Mouse (Mus musculus) brain, adult 2 months (tissue): ENCODE data around the gene Nbea.
"Not testable (repeated sequence)": the region's sequence is repeated elsewhere in the genome, so short reads cannot be mapped to it uniquely, and the experiment has no call there.

ENCODE experiments used
- DNase-seq: peaks from one replicate; pipeline ENCODE4 v3.0.0; 2011; ENCODE audit warnings: low read depth, low spot score

The Nbea gene

DNA sequence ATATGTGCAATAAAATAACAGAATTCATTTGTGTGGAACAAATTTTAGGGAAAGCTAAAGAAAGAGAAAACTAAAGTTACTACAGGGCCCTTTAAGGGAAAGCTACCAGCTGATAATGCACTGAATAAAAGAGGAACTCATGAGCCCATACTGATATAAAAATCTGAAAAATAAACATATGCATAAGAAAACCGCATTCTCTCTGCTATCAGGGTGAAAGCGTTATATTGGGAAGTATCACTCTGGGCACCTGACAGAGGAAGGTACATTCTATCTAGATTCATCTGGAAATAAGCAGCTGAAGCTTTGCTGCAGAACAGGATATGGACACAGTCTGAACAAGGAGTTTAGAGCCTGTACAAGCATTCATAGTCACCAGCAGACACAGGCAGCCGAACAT lies 148.9 kb downstream of the Nbea start:
- DNase-seq, result no peak

DNA sequence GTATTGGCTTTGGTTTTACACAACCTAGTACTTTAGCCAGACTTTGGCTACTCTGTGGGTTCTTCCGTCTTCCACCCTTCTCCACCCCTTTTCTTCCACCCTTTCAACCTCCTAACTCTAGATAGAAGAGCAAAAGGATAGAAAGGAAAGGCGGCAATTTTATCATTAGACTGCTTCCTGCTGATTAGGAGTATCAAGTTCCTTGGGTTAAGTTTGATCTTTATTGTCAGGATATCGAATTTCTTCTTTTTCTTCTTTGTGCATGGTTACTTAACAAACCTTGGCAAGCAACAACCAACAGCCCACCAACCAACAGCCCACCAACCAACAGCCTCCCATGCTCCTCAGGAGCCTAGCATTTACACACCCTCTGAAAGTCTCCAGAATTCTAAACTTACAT lies 165.0 kb downstream of the Nbea start:
- DNase-seq, result no peak

DNA sequence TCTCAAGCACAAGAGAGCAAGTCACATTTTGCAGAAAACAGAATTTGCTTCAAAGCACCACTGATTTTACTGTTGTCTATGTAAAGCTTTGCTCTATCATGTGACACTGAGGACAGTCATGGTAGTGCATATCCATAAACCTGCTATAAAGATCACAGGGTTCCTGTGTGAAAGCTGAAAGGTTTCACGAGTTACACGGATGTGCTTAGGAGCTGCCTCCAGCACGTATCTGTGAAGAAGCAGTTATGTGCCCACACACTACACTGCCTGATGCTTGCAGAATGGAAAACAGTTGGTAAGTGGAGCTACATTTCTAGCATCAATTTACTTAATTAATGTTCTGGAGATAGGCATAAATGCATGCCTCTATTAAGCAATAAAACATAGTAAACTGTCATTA lies 172.4 kb downstream of the Nbea start:
- peak; percentile 59 for DNase-seq

DNA sequence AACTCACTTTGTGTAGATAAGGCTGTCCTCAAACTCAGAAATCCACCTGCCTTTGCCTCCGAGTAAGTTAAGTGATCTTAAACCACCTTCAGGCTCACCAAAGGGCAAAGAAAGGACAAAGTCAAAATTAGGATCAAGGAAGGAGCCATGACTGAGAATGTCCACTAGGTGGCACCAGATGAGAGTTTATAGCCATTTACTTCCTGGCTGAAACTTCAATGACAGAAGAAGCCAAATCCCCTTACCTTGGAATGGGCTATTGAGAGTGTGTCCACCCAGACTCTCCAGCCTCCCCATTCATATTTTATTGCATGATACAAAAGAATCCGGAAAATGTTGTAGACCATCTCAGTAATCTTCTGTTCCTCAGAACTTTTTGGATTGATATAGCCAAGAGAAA lies 175.5 kb downstream of the Nbea start:
- peak; percentile 70 for DNase-seq

DNA sequence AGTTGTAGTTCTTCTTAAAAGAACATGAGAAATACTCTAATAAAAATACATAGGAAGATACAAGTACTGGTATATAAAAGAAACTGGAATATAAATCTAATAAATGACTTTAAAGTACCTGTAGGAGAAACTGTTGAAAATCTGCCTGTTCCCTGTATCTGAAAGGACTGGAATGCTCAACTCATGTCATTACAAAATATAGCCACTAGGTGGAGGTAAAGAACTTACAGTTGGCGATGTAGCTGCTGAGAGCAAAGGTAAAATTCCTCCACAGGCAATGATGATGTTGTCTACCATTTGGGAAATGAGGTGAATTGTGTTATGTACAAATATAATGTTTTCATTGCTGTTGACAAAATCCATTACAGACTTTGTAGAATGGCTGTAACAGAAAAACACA lies 183.2 kb downstream of the Nbea start:
- peak; percentile 78 for DNase-seq

DNA sequence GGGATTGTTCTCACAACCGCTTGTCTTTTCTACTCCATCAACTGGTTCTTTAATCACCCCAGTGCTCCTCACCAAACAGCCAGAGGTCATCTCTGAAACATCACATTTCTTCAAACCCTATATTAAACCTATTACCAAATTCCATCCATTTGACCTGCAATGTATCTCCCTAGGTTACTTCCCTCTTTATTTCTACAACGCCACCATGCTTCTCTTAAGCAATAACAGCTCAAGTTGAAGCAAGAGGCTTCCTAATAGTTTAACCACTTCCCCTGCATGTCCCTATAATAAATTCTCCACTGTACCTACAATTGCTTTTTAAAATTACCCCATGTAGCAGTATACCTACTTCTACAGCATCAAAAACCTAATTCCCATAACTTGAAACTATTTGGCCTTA lies 205.1 kb downstream of the Nbea start:
- DNase-seq, result no peak

DNA sequence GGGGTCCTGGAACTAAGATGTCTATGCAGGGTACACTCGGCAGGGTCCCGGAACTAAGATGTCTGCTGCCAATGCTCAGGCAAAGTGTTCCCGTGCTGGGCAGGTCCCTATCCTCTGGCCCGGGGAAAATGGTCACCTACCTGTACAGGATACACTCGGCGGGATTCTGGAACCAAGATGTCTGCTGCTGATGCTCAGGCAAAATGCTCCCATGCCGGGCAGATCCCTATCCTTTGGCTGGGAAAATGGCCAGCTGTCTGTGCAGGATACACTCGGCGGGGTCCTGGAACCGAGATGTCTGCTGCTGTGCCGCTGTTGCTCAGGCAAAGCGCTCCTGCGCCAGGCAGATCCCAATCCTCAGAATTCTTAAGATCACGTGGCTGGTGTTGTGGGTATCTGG lies 206.5 kb downstream of the Nbea start:
- DNase-seq, result not testable (repeated sequence)

DNA sequence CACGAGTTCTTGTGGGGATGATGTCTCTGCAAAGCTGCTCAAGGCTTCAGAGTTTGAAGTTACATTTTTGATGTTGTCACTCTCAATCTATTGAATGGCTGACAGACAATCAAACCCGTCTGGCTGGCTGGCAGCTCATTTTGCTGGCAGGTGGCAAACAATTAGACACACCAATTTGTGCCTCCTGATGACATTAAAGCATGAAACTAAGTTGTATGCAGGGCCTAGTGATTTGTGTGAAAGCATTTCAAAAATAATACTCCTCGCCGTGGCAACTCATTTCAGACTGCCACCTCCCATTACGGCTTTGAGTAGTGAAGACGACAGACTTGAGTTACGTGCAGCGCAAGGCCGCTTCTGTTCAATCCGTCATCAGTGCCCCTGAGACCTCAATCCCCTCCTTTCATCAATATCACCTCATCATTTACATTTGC lies 217.8 kb downstream of the Nbea start:
- peak; percentile 39 for DNase-seq

DNA sequence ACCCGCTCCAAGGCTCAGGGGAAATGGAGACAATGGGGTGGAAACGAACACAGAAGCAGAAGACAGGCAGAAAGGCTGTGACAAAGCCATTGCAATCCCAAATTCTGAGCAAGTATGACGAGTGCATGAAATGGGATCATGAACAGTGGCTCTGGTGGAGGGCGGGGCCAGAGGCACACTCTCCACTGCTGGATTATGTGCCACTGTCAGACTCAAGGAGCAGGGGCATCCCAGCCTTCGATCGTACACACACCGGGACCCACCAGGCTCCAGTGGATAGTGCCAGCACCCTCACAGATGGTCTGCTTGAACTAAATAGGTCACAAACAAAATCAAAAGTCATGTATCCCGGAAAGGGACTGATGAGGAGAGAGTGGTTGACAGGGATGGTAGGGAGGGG lies 220.5 kb downstream of the Nbea start:
- DNase-seq, result peak; percentile 33

DNA sequence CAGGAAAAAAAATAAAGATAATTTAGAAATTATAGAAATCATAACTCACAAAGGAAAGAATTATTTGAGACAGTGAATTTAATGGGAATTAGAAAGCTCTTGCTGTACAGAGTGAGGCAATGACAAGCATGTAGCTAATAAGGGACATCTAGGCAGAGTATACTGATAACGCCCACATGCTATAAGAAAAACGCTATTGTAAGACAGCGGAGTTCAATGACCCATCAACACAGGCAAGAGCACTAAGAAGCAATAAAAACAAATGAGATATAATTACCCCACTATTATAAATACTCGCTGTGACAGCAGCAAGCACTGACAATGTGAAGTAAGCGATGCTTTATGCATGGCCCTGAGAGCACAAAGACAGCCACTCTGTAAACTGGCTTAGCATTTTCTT lies 233.5 kb downstream of the Nbea start:
- DNase-seq, result no peak

DNA sequence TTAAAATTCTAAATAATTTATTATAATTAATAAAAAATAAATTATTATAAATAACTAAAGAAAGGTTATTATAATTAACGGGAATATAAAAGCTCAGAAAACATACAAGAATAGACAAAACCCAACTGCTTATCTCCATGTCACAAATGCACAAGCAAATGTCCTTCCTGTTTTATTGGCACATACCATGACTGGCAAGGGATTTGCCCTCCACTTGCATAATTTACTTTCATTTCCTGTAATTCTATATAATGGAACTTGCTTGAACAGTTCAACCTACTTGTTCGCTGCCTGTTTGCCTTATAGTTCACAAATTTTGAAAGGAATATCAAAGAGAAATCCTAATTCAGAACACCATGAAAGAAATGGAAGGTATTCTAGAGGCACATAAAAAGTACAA lies 234.4 kb downstream of the Nbea start:
- no peak for DNase-seq

DNA sequence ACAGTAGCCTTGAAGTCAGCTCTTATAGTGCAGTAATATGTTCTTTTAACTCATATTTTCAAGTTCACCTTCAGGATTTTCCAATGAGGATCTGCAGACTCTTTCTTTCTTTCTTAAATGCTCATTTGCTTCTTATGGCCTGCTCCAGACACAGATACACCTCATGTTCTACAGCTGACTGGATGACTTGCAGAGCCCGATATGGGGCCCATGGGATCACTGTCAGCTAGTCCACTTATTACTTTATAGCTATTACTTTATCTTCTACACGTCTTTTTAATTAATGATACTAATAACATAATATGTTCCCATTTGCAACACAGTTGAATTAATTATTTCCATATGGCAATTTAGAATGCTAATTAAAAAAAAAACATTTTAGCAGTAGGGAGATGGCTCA lies 256.2 kb downstream of the Nbea start:
- DNase-seq, result no peak

DNA sequence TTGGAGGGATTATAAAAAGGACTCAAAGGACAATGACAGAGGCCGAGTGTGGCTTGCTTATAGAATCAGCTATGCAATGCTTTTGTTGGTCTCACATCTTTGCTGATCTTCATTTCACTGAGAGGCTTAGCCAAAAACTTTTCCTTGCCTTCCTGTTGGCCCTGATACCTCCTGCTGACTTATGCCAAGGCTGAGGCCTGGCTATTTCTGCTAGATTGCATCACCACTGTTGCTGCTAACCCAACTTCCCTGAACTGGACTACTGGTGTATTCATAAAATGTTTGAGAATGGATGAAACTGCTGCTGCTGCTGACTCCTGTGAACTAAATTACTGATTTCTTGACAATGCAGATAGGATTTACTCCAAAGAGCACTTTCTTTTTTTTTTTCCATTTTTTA lies 274.2 kb downstream of the Nbea start:
- DNase-seq, result peak; percentile 17

DNA sequence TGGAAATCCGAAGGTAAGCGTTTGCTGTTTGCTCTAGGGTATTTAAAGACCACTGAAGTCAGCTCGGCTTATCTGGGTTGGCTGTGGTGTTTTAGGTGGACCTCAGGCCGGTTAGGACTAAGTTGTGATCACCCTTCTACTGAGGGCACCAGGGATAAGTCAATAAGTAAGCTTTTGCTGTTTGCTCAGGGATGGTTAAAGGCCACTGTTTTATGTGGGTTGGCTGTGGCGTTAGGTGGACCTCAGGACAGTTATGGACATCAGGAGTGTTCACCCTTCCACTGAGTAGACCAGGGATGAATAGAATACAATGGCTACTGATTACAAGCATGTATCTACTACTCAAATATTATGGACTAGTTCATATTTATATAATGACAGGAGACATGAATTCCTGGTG lies 292.9 kb downstream of the Nbea start:
- DNase-seq, result no peak

DNA sequence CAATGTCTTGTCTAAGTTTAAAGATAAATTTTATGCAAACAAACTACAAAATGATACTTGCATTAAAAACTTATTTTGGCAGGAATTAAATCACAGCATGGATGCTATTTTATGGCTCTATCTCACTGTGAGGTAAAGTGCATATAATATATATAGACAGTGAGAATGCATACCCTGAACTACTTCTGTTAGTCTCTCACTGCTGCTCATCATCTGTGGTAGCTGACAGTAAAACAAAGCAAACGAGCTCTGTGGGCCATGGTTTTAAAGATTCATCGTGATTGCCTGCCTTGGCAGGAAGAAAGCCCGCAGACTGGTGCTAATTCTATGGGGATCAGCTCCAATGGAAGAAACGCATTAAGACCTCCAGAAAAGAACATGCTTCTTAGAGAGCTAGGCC lies 294.3 kb downstream of the Nbea start:
- DNase-seq, result no peak

DNA sequence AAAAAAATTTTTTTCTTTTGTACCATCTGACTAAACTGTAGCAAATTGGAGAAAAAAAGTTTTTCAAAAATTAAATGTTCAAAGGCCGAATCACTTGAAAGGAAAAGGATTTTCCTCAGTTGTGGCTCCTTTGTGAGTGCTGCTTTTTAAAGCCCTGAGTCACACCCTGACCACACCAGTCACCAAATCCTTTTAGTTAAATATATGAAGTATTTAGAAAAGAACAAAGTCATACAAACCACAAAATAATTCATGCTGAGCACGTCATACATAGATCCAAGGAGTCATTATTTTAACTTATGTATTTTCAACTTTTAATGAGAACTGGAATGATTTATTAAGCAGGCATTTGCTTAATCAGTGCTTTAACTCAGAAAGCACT lies 295.7 kb downstream of the Nbea start:
- no peak for DNase-seq

DNA sequence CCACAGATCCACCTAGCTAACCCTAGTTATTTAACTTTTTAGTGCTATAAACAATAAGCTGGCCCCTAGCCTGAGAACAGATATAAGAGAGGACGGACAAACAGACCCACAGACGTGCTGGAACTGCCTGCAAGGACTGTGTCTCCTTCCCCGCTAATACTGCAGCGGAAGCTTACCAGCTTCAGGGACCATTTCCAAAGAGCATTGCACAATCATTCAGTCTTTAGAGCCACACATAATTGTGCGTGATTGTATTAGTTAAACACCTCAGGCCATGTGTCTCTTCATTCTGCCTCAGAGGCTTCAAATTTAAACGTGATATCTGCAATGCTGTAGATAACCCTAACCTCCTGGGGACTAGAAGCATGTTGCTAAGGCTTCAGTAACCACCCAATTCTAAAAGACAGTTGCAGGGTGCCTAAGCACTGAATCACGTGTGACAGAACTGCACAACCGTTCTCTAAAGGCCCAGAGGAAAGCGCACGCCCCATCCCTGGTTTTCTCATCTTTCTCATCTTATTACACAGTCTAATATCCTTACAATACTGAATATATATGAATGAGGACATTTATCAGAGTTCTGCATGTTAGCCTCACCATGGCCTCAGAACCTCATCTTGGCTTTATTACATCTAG lies 296.2 kb downstream of the Nbea start:
- no peak for DNase-seq

DNA sequence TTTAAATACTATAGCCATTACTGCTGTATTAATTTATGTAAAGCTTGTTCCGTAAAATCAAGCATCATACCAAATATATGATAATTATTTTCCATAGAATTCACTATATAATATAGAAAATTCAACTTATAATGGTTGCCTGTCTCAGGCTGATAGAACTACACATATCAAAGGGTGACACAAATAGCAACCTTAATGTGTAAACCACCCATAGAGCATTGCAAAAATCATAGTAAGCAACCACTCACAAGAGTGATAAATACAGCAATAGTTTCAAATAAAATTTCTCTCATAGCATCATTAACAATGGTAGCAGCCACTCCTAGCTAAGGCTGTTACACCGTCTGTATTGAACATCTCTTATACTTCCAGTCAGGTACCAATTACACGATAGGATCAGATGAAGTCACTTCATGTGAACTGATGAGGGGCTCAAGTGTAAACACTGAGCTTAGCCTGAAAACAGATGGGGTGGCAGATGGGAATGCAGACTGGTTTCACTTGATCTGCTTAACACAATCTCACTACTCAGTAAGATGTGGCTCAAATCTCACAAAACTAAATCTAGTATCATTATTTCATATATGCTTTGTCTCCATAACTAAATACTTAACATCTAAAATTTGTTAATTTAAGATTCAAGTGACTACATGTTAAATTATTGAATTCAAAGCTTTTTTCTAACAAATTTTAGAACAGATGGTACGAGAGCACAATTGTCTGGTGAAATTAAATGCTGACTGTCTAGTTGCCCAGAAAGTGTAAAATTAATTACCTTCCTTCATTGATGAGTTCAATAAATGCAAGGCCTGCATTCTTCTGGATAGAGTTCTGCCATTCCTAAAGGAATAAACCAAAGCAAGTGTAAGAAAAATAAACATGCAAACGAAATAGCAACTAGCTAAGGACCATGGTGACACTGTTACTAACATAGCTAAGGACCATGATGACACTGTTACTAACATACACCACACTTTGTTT lies 310.3 kb downstream of the Nbea start:
- peak; percentile 95 for DNase-seq

DNA sequence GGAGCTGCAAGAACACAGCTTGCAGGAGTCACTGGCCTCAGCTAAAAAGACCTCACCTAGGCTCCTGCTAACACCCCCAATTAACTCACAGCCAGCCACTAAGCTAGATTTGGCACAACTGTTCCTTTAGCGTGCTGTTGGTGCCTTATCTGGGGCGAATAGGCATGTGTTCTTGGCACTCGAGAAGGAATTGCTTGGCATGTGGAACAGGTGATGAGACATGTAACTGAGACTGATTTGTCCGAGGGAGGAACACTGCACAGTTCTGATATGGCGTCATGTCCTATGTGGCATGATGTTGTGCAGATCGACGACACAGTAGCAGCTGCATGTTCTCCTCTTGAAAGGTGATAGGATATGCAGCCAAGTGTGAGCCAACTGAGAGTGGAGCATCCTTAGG lies 331.0 kb downstream of the Nbea start:
- peak; percentile 62 for DNase-seq

DNA sequence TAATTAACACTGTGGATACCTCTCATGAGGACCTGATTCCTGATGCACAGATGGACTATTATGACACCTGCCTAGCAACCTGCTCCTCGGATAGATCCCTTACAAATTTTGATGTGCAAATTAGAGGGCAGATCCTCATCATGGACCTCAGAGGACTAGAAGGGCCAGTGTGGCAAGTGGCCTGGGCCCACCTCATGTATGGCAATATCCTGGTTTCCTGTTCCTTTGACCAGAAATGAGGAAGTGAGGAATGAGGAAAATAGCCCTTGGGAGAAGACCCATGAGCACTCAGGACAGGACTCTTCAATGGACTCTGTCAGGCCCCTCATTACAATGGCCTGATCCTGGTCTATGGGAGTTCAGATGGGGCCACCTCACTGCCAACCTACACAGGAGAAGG lies 336.4 kb downstream of the Nbea start:
- no peak for DNase-seq

DNA sequence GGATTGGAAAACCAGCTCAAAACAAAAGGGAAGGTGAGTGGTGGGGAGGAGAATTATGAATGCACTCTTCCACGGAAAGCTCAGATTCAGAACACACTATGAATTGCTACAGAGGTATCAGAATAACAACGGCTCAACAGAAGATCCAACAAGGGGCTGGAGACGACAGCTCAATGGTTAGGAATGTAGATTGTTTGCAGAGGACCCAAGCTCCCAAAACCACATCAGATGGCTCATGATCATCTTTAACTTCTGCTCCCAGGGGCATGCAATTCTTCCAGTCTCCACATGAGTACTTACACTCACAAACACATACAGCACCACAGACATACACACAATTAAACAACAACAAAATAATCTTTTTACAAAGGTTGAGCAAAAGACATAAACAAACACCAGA lies 346.3 kb downstream of the Nbea start:
- no peak for DNase-seq

DNA sequence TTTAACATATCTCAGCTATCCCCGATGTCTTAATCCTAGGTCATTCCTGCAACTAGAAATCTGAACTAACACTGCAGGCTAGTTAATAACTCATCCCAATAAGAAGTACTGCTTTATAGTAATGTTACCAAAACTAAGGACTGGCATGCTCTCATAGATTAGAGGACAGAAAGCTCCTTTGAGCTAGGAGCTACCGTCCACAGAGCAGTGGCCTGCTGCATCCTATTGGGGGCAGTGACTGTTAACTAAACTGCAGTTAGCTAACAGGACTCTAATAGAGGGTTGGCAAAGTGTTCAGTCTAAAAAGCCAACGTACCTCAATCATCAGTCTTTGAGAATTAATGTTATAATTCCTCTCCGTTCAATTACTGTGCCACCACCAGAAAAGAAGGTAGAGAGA lies 348.3 kb downstream of the Nbea start:
- DNase-seq, result no peak

DNA sequence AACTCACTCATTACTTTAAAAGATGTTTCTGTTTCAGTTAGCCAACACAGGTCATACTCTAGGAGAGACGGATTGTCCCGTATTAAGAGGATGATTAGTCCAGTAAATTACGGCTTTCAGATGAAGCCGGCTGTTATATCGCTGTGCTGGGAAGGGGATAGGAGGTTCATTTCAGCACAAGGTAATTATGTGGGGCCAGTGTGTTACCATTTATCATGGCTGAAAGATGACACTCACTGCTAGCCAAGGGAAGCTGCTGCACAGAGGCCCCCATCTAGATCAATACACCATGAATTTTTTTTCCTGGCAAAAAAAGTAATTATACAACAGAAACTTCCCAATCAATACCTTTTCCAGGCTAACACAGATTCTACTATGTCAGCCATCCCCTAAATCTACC lies 353.3 kb downstream of the Nbea start:
- no peak for DNase-seq
